Mouse (Mus musculus): ENCODE data around the gene Bpifa5.
"Not testable (repeated sequence)": the region's sequence is repeated elsewhere in the genome, so short reads cannot be mapped to it uniquely, and the experiment has no call there.

Gene Bpifa5

GRCm38 (mm10) chr2:154162307-154162706 is at the start of gene Bpifa5:
TSS of gene Bpifa5 (plus strand) at chr2:154162607.
- DNase-seq, result no peak

GRCm38 (mm10) chr2:154117381-154117780 is 45.0 kb upstream of the Bpifa5 start:
- DNase-seq, result no peak

- DNase-seq, result no peak
These were observed 32.3 kb upstream of the Bpifa5 start, which contains the start of gene Bpifa3 for GRCm38 (mm10) chr2:154130120-154130519. TSS of gene Bpifa3 (plus strand) at chr2:154130336.

GRCm38 (mm10) chr2:154142580-154142979 is 19.8 kb upstream of the Bpifa5 start, which contains the start of gene Bpifa1:
TSS of gene Bpifa1 (plus strand) at chr2:154142880.
- DNase-seq, result no peak

GRCm38 (mm10) chr2:154143735-154144134 is 18.7 kb upstream of the Bpifa5 start:
- no peak for DNase-seq

GRCm38 (mm10) chr2:154147496-154147895 is 14.9 kb upstream of the Bpifa5 start:
- no peak for DNase-seq

- DNase-seq, result peak; percentile 53
These were observed 4.0 kb upstream of the Bpifa5 start for GRCm38 (mm10) chr2:154158433-154158832.

- no peak for DNase-seq
These were observed 899 bp downstream of the Bpifa5 start for GRCm38 (mm10) chr2:154163306-154163705.

- DNase-seq, result no peak
These were observed 6.8 kb downstream of the Bpifa5 start for GRCm38 (mm10) chr2:154169172-154169571.

GRCm38 (mm10) chr2:154171621-154172020 is 9.2 kb downstream of the Bpifa5 start:
- no peak for DNase-seq

GRCm38 (mm10) chr2:154173313-154173712 is 10.9 kb downstream of the Bpifa5 start:
- peak; percentile 34 for DNase-seq

- not testable (repeated sequence) for DNase-seq
These were observed 19.5 kb downstream of the Bpifa5 start for GRCm38 (mm10) chr2:154181900-154182299.

- not testable (repeated sequence) for DNase-seq
These were observed 20.7 kb downstream of the Bpifa5 start for GRCm38 (mm10) chr2:154183061-154183460.

- peak; percentile 34 for DNase-seq
These were observed 22.9 kb downstream of the Bpifa5 start for GRCm38 (mm10) chr2:154185319-154185718.

- no peak for DNase-seq
These were observed 23.3 kb downstream of the Bpifa5 start for GRCm38 (mm10) chr2:154185748-154186147.

- DNase-seq, result no peak
These were observed 25.1 kb downstream of the Bpifa5 start for GRCm38 (mm10) chr2:154187468-154187867.

GRCm38 (mm10) chr2:154189877-154190434 is 27.5 kb downstream of the Bpifa5 start:
- no peak for DNase-seq

GRCm38 (mm10) chr2:154190546-154191258 is 28.3 kb downstream of the Bpifa5 start, which contains the start of gene Bpifb1:
TSS of gene Bpifb1 (plus strand) at chr2:154190818.
- DNase-seq, result no peak

GRCm38 (mm10) chr2:154192141-154192540 is 29.7 kb downstream of the Bpifa5 start:
- DNase-seq, result no peak

- DNase-seq, result no peak
These were observed 30.7 kb downstream of the Bpifa5 start for GRCm38 (mm10) chr2:154193071-154193470.

- DNase-seq, result no peak
These were observed 31.6 kb downstream of the Bpifa5 start for GRCm38 (mm10) chr2:154193994-154194504.

- no peak for DNase-seq
These were observed 34.6 kb downstream of the Bpifa5 start for GRCm38 (mm10) chr2:154197036-154197435.

- no peak for DNase-seq
These were observed 42.2 kb downstream of the Bpifa5 start for GRCm38 (mm10) chr2:154204630-154205029.

GRCm38 (mm10) chr2:154206908-154207307 is 44.5 kb downstream of the Bpifa5 start:
- peak; percentile 64 for DNase-seq
